In the genomic region with DNA sequence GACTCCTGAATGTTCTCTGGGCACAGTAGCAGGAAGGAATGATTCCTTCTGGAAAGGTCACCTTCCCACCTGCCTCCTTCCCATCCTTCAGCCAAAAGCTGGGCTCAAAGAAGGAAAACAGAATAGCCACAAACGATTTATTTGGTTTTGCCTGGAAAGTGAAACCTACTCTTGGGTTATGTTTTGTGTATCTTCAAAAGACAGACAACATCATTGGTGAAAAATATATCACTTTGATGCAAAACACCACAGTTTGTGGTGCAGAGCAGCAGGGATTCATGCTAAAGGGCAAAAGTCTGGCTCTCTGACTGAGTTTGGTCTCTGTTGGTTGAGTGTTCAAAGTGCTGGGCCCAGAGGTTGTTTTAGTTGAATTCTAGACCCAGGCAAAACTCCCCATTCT, we compare ENCODE assay signal across 17 mouse cellular contexts.
A peak's percentile ranks its signal among the peaks of the same experiment; 100 is the strongest.
DNase-seq lines count a peak whose midpoint lies in the region; TF ChIP-seq lines count a peak whose summit lies in the region.
"Had no signal": no experiment of that assay in that cellular context is flagged by ENCODE, and none has a peak within 500 bp of the region (broad histone marks: within the 10 kb centered on the region; RNA-seq: fewer than 3 reads in every experiment).

No protein-coding gene starts in this region.

- H3K27ac ChIP-seq in layer of hippocampus, adult 2 months: peak overlapping the region; percentile 44; the same call in 1 of the 2 replicates
- H3K27ac ChIP-seq: embryonic facial prominence, embryonic 13.5 days; forebrain, embryonic 12.5 days; heart, embryonic 13.5 days; hindbrain, embryonic 12.5 days had no signal

- intact Hi-C loops in heart, postnatal 14 days (cut with DNase I): loop anchor here (5.0 kb wide), 1 partner anchor 59 kb away; the partner anchor contains the start of gene Serinc5

- TF ChIP-seq CTCF in layer of hippocampus, adult 2 months (conservative IDR thresholded peaks at IDR 0.05): no peak

- no peak overlapping the region for H3K4me3 ChIP-seq in layer of hippocampus, adult 2 months
- H3K4me3 ChIP-seq: embryonic facial prominence, embryonic 13.5 days; forebrain, embryonic 12.5 days; heart, embryonic 13.5 days; hindbrain, embryonic 12.5 days had no signal

- DNase-seq in layer of hippocampus, adult 2 months (ENCODE audit: low spot score in 2 of 2): no peak
- DNase-seq in layer of hippocampus, postnatal 25 days (ENCODE audit: extremely low spot score in 1 of 2, low spot score in 1 of 2): no peak
- DNase-seq in thymus, postnatal 0 days (ENCODE audit: low spot score): peak; percentile 32
- DNase-seq in thymus, postnatal 14 days: no peak
- DNase-seq in induced T-regulatory cell, adult 2 months (ENCODE audit: low read depth): peak; percentile 17
- no peak for DNase-seq in heart, postnatal 14 days
- DNase-seq in yolk sac, embryonic 10.5 days (ENCODE audit: low spot score): no peak
- DNase-seq: adrenal gland, postnatal 14 days; cerebellum, adult 11-12 months; cerebellum, adult 9-10 months; cerebellum, postnatal 25 days; gastrocnemius, postnatal 25 days; heart, postnatal 4 days had no signal

Comparison
In these comparisons a context has a peak if more than half of its experiments do, and no peak if none do; other contexts are left out.
1. DNase-seq: peak in thymus, postnatal 0 days (single experiment) and induced T-regulatory cell, adult 2 months (single experiment); none in layer of hippocampus, adult 2 months (0 of 2), layer of hippocampus, postnatal 25 days (0 of 2), thymus, postnatal 14 days (single experiment), heart, postnatal 14 days (0 of 2) and yolk sac, embryonic 10.5 days (single experiment).